Mouse (Mus musculus) C2C12 (cell line): ENCODE data around the gene Tcf7l1. TPM values are rescaled to one million over a fixed set of nuclear protein-coding genes. Genes with fewer than 3 reads are reported as not detected.

Experiments
- H3K27me3 ChIP-seq: one replicate; pipeline ENCODE4 v1.6.1; 2011; ENCODE audit not compliant: control insufficient read depth, insufficient read depth, insufficient read length
- H3K36me3 ChIP-seq: one replicate; pipeline ENCODE4 v1.6.1; 2011; ENCODE audit not compliant: control insufficient read depth, insufficient read depth
- H3K4me3 ChIP-seq: one replicate; pipeline ENCODE4 v1.5.1; 2011; ENCODE audit warnings: mild to moderate bottlenecking, control low read depth; ENCODE audit not compliant: poor library complexity, insufficient read depth, severe bottlenecking
- H3K79me2 ChIP-seq: one replicate; pipeline ENCODE4 v1.6.1; 2011; ENCODE audit not compliant: control insufficient read depth, insufficient read depth
- H3K79me3 ChIP-seq: one replicate; pipeline ENCODE4 v1.6.1; 2011; ENCODE audit warnings: low read depth, control low read depth
- H3ac ChIP-seq: one replicate; pipeline ENCODE3; 2011; ENCODE audit warnings: low read depth; ENCODE audit not compliant: control insufficient read depth, insufficient read length
- CEBPB ChIP-seq: IDR thresholded peaks from one replicate; pipeline ENCODE4 v1.6.1; 2011; ENCODE audit warnings: low read depth, mild to moderate bottlenecking, control low read depth, moderate library complexity
- CTCF ChIP-seq: IDR thresholded peaks from one replicate; pipeline ENCODE4 v1.5.1; 2011; ENCODE audit not compliant: control insufficient read depth, insufficient read depth, insufficient read length
- FOSL1 ChIP-seq: IDR thresholded peaks from one replicate; pipeline ENCODE4 v1.8.0; 2011; ENCODE audit warnings: mild to moderate bottlenecking, low read length; ENCODE audit not compliant: poor library complexity, insufficient read depth, severe bottlenecking
- MAX ChIP-seq: IDR thresholded peaks from one replicate; pipeline ENCODE4 v1.6.1; 2011; ENCODE audit warnings: mild to moderate bottlenecking, control low read depth
- MYOD1 ChIP-seq: IDR thresholded peaks from one replicate; pipeline ENCODE4 v1.6.1; 2011; ENCODE audit warnings: low read depth; ENCODE audit not compliant: control insufficient read depth, insufficient read length
- MYOG ChIP-seq: IDR thresholded peaks from one replicate; pipeline ENCODE4 v1.6.1; 2011; ENCODE audit not compliant: control insufficient read depth, insufficient read length; ENCODE audit errors: extremely low read depth
- USF1 ChIP-seq: IDR thresholded peaks from one replicate; pipeline ENCODE4 v1.6.1; 2011; ENCODE audit warnings: low read depth, mild to moderate bottlenecking, control low read depth, moderate library complexity
- polyA plus RNA-seq: library from polyadenylated mRNA; unstranded; fragments of >200 nt; fragmentation: generic; extraction: Trizol; gene quantifications from one replicate; pipeline ENCODE4 v1.2.1, GENCODE M21; 2012; ENCODE audit warnings: missing spikeins

The Tcf7l1 gene
- polyA plus RNA-seq, 1 experiment, result 18.3 TPM

GRCm38 (mm10) chr6:72690001-72690400, 99.1 kb downstream of the Tcf7l1 start:
- Histone ChIP-seq H3K79me2 (no peaks in the 10 kb centered on the region), H3K79me3 (no peaks in the 10 kb centered on the region), H3ac (no peak overlapping the region), H3K36me3 (no peaks in the 10 kb centered on the region), H3K27me3 (no peaks in the 10 kb centered on the region), H3K4me3 (no peak overlapping the region)
- no peak for TF ChIP-seq CEBPB
- TF ChIP-seq MAX, result no peak
- no peak for TF ChIP-seq FOSL1
- no peak for TF ChIP-seq MYOD1
- TF ChIP-seq USF1, result no peak

DNA sequence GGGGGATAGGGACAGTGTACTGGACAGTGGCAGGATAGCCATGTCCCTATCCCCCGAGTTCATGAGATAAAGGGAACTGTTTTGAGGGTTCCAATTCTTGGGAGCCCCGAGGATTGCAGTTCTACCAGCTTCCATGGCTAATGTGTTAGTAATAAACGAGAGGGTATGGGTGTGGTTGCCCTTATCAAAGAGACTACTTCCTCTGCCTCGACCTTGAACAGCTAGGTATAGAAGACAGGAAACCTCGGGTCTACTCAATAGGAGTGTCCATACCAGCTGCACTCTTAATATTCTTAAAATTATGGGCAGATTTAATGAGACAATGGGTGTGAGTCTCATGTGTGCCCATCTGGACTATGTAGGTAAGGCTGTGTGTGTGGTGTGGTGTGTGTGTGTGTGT, 100.0 kb downstream of the Tcf7l1 start:
- Histone ChIP-seq H3K79me3 (no peaks in the 10 kb centered on the region), H3K79me2 (no peaks in the 10 kb centered on the region), H3K36me3 (no peaks in the 10 kb centered on the region), H3K27me3 (no peaks in the 10 kb centered on the region), H3K4me3 (no peak overlapping the region), H3ac (no peak overlapping the region)
- TF ChIP-seq MYOG, result no peak
- TF ChIP-seq CTCF, result no peak
- no peak for TF ChIP-seq FOSL1
- TF ChIP-seq MYOD1, result no peak
- TF ChIP-seq MAX, result no peak
- TF ChIP-seq USF1, result no peak
- no peak for TF ChIP-seq CEBPB

DNA sequence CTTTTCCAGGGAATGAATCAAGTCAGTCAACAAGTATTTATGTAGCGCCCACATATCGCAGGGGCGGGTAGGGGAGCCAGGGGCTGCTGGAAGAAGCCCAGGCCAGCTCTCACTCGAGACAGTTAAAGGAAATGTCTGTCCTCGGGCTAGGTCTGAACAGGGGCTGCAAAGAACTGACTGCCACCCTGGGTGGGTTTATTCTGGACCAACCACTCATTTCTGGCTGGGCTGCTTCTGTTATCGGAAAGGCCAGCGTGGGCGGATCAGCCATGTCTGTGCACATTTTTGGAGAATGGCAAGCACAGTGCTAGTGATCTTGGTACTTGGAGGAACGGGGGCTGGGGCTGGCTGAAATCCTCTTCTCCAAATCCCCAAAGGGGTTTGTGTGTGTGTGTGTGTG, 103.9 kb downstream of the Tcf7l1 start:
- TF ChIP-seq CEBPB, result no peak
- no peak for TF ChIP-seq MYOD1
- no peak for TF ChIP-seq MAX
- TF ChIP-seq FOSL1, result no peak
- no peak for TF ChIP-seq USF1
- no peak for TF ChIP-seq CTCF
- TF ChIP-seq MYOG, result no peak

DNA sequence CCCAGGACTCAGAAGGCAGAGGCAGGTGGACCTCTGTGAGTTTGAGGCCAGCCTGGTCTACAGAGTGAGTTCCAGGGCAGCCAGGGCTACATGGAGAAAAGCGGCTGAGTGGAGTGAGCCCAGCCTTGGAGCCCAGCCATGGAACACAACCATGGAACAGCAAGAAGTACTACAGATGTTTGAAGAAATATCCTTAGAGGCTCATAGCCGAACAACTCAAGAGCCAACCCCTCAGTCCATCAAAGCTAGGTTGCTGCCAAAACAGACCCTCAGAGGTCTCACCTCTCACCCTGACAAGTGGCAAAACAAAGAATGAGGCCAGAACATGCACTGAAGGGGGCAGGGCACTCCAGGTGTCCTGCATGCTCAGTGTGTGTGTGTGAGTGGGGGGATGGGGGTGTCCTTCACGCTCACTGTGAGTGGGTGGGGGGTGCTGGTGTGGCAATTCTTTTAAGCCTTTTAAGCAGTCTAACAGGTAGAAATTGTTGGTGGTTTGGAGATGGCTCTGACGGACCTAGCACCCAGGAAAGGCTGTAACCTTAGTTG, 104.7 kb downstream of the Tcf7l1 start:
- Histone ChIP-seq H3K79me2 (no peaks in the 10 kb centered on the region), H3K4me3 (no peak overlapping the region), H3K79me3 (no peaks in the 10 kb centered on the region), H3K27me3 (no peaks in the 10 kb centered on the region), H3ac (no peak overlapping the region), H3K36me3 (no peaks in the 10 kb centered on the region)
- TF ChIP-seq CTCF (no peak), FOSL1 (no peak), MAX (no peak), CEBPB (no peak), MYOD1 (no peak), USF1 (no peak), MYOG (no peak)

More for the DNA sequence above, 103.9 kb downstream of the Tcf7l1 start:
- no peaks in the 10 kb centered on the region for H3K27me3 ChIP-seq
- H3K36me3 ChIP-seq, result no peaks in the 10 kb centered on the region
- H3K4me3 ChIP-seq, result no peak overlapping the region
- no peaks in the 10 kb centered on the region for H3K79me3 ChIP-seq
- no peaks in the 10 kb centered on the region for H3K79me2 ChIP-seq
- H3ac ChIP-seq, result no peak overlapping the region

GRCm38 (mm10) chr6:72682238-72682637, 106.8 kb downstream of the Tcf7l1 start:
- no peak for TF ChIP-seq FOSL1
- TF ChIP-seq MAX, result no peak
- TF ChIP-seq CEBPB, result no peak
- TF ChIP-seq MYOG, result no peak
- TF ChIP-seq CTCF, result no peak
- TF ChIP-seq MYOD1, result no peak
- no peak for TF ChIP-seq USF1
- Histone ChIP-seq H3K79me2 (no peaks in the 10 kb centered on the region), H3K79me3 (no peaks in the 10 kb centered on the region), H3K27me3 (no peaks in the 10 kb centered on the region), H3K36me3 (no peaks in the 10 kb centered on the region), H3ac (no peak overlapping the region), H3K4me3 (no peak overlapping the region)

DNA sequence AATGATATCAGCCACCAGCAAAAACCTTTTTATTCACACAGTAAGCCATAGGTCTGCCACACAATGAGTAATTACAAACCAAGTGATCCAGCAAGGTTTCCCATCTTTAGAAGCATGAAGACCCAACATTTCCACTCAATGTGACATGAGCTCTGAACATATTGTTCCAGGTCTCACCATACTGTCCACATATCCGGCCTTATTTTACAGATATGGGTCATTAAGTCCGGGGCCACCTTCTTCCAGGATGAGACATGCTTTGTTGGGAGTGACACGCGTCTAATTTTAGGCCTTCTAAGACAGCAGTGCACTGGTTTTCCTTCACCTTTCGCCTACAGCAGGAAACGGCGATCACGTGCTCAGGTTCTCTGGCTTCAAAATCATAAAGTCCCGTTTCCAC, 108.1 kb downstream of the Tcf7l1 start:
- TF ChIP-seq MAX (no peak), CTCF (no peak), CEBPB (no peak), MYOD1 (no peak), USF1 (no peak), MYOG (no peak), FOSL1 (no peak)
- H3K36me3 ChIP-seq, result no peaks in the 10 kb centered on the region

DNA sequence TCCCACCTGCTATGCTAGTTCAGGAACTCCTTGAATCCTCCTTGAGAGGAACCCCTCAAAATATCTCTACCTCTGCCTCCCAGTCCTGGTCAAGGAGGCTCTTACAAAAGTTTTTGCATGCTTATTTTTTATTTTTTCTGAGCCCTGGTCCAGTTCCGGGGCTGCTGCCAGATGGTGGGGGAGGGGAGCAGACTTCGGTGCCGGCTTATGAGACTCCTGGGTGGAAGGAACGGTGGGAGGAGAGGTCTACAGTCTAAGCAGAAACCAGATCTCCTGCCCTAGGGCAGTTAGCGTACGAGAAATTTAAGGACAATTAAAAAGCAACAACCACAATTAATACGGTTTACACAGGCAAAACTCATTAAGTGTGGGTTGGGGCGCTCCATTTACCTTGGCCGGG, 110.4 kb downstream of the Tcf7l1 start:
- Histone ChIP-seq H3K79me3 (no peaks in the 10 kb centered on the region), H3K79me2 (no peaks in the 10 kb centered on the region), H3ac (no peak overlapping the region), H3K27me3 (no peaks in the 10 kb centered on the region), H3K36me3 (no peaks in the 10 kb centered on the region), H3K4me3 (no peak overlapping the region)
- TF ChIP-seq USF1 (no peak), CTCF (no peak), MYOG (no peak), CEBPB (no peak), FOSL1 (no peak)

More for the DNA sequence above, 108.1 kb downstream of the Tcf7l1 start:
- Histone ChIP-seq H3K4me3 (no peak overlapping the region), H3K27me3 (no peaks in the 10 kb centered on the region), H3ac (no peak overlapping the region), H3K79me3 (no peaks in the 10 kb centered on the region), H3K79me2 (no peaks in the 10 kb centered on the region)
